Mouse (Mus musculus): ENCODE measurements around the gene Ppm1m. TPM values are rescaled to one million over a fixed set of nuclear protein-coding genes. Genes with fewer than 3 reads are reported as not detected.
A peak's percentile ranks its signal among the peaks of the same experiment; 100 is the strongest.

Gene Ppm1m
- polyA plus RNA-seq, 1 experiment, result 20.2 TPM

DNA sequence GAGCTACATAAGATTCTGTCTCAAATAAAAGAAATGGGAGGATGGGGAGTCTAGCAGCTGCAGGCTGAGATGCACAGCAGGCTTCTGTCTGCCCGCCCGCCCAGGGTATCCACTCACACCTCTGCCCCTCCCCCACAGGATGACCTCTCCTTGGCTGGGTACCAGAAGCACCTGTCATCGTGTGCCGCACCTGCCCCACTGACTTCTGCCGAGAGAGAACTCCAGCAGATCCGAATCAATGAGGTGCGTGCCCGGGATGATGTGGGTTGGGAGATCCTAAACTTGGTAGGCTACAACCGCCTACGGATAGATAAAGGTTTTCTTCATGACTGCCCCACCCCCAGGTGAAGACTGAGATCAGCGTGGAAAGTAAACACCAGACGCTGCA is 13.0 kb upstream of the Ppm1m start:
- TF ChIP-seq E2F4 (IDR thresholded peaks at IDR 0.05; ENCODE audit: insufficient read depth) (no peak), CEBPB (IDR thresholded peaks at IDR 0.05; ENCODE audit: insufficient read depth, poor library complexity, severe bottlenecking) (no peak), REST (IDR thresholded peaks at IDR 0.05; ENCODE audit: insufficient read depth, insufficient read length) (no peak), MYOD1 (IDR thresholded peaks at IDR 0.05; ENCODE audit: control insufficient read depth in 1 of 3, insufficient read length in 2 of 3, low read depth in 2 of 3) (no peak), POLR2AphosphoS2 (IDR thresholded peaks at IDR 0.05; ENCODE audit: insufficient read length, low read depth) (no peak), TCF12 (IDR thresholded peaks at IDR 0.05; ENCODE audit: insufficient read depth, poor library complexity, severe bottlenecking) (no peak), SRF (IDR thresholded peaks at IDR 0.05; ENCODE audit: control insufficient read depth, insufficient read length, low read depth) (no peak), TCF3 (IDR thresholded peaks at IDR 0.05; ENCODE audit: insufficient read length, low read depth) (no peak), MYOG (IDR thresholded peaks at IDR 0.05; ENCODE audit: control insufficient read depth in 1 of 3, insufficient read depth in 1 of 3, insufficient read length in 2 of 3, low read depth in 2 of 3) (no peak), MAX (IDR thresholded peaks at IDR 0.05; ENCODE audit: low read depth) (no peak), USF1 (IDR thresholded peaks at IDR 0.05; ENCODE audit: low read depth) (no peak), POLR2A (IDR thresholded peaks at IDR 0.05; ENCODE audit: insufficient read length, low read depth) (no peak)
- Histone ChIP-seq H3K4me3 (no peak overlapping the region), H3K4me2 (ENCODE audit: low read depth) (no peak overlapping the region), H3K79me2 (ENCODE audit: control insufficient read depth, insufficient read depth) (peaks cover 6% of the 10 kb centered on the region), H3ac (ENCODE audit: control insufficient read depth, insufficient read length) (no peak overlapping the region), H3K36me3 (ENCODE audit: control insufficient read depth, insufficient read depth) (peaks cover 4% of the 10 kb centered on the region), H3K27me3 (ENCODE audit: control insufficient read depth, insufficient read depth, insufficient read length) (no peaks in the 10 kb centered on the region)

DNA sequence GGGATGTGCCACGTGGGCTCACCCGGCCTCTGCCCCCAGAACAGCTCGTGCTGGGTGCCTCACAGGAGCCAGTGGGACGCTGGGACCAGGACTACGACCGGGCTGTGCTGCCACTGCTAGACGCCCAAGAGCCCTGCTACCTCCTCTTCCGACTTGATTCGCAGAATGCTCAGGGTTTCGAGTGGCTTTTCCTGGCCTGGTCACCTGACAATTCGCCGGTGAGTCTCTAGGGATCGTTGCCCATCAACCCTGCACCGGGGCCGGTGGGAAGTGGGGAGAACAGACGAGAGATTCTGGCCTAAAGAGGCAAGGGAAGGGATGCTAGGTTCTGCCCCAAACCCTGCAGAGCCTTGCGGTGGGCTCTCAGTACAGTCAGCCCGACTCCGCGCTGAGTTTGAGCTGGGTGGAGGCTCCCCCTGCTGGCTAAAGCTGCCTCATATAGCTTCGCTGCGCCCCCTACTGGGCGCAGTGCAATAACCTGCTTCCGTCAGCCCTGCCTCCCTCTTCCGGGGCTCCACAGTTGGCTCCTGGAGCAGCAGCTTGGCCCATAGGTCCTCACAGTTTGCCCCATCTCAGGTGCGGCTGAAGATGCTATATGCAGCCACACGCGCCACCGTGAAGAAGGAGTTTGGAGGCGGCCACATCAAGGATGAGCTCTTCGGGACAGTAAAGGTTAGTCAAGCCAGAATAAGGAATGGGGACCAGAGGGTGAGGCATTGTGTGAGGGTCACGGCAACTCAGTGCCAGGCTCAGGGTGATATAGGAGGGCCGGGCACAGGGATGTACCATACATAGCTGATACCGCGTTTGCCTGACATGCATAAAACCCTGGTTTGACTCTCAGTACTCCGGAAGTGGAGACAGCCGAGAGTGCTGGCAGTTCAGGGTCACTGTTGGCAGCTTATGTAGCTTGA is 12.4 kb upstream of the Ppm1m start:
- no peaks in the 10 kb centered on the region for H3K27me3 ChIP-seq (ENCODE audit: control insufficient read depth, insufficient read depth, insufficient read length)
- H3K79me2 ChIP-seq (ENCODE audit: control insufficient read depth, insufficient read depth), result peaks cover 12% of the 10 kb centered on the region
- peak overlapping the region; percentile 39 for H3K4me2 ChIP-seq (ENCODE audit: low read depth)
- peaks cover 4% of the 10 kb centered on the region for H3K36me3 ChIP-seq (ENCODE audit: control insufficient read depth, insufficient read depth)
- H3ac ChIP-seq (ENCODE audit: control insufficient read depth, insufficient read length), result no peak overlapping the region
- TF ChIP-seq MAX (IDR thresholded peaks at IDR 0.05; ENCODE audit: low read depth), result no peak
- TF ChIP-seq USF1 (IDR thresholded peaks at IDR 0.05; ENCODE audit: low read depth), result no peak
- no peak for TF ChIP-seq POLR2AphosphoS2 (IDR thresholded peaks at IDR 0.05; ENCODE audit: insufficient read length, low read depth)
- no peak for TF ChIP-seq CEBPB (IDR thresholded peaks at IDR 0.05; ENCODE audit: insufficient read depth, poor library complexity, severe bottlenecking)
- no peak for TF ChIP-seq POLR2A (IDR thresholded peaks at IDR 0.05; ENCODE audit: insufficient read length, low read depth)
- no peak for TF ChIP-seq TCF12 (IDR thresholded peaks at IDR 0.05; ENCODE audit: insufficient read depth, poor library complexity, severe bottlenecking)
- TF ChIP-seq MYOG (IDR thresholded peaks at IDR 0.05; ENCODE audit: control insufficient read depth in 1 of 3, insufficient read depth in 1 of 3, insufficient read length in 2 of 3, low read depth in 2 of 3), result no peak
- H3K4me3 ChIP-seq, result no peak overlapping the region

GRCm38 (mm10) chr9:106210853-106211609 is 11.5 kb upstream of the Ppm1m start:
- H3K4me2 ChIP-seq (ENCODE audit: low read depth), result no peak overlapping the region
- no peak overlapping the region for H3K4me3 ChIP-seq
- H3K36me3 ChIP-seq (ENCODE audit: control insufficient read depth, insufficient read depth), result peaks cover 4% of the 10 kb centered on the region
- H3ac ChIP-seq (ENCODE audit: control insufficient read depth, insufficient read length), result no peak overlapping the region
- peaks cover 12% of the 10 kb centered on the region for H3K79me2 ChIP-seq (ENCODE audit: control insufficient read depth, insufficient read depth)
- no peaks in the 10 kb centered on the region for H3K27me3 ChIP-seq (ENCODE audit: control insufficient read depth, insufficient read depth, insufficient read length)
- TF ChIP-seq POLR2A (IDR thresholded peaks at IDR 0.05; ENCODE audit: insufficient read length, low read depth), result no peak
- TF ChIP-seq TCF12 (IDR thresholded peaks at IDR 0.05; ENCODE audit: insufficient read depth, poor library complexity, severe bottlenecking), result no peak
- no peak for TF ChIP-seq MYOG (IDR thresholded peaks at IDR 0.05; ENCODE audit: control insufficient read depth in 1 of 3, insufficient read depth in 1 of 3, insufficient read length in 2 of 3, low read depth in 2 of 3)
- no peak for TF ChIP-seq CEBPB (IDR thresholded peaks at IDR 0.05; ENCODE audit: insufficient read depth, poor library complexity, severe bottlenecking)
- no peak for TF ChIP-seq MYOD1 (IDR thresholded peaks at IDR 0.05; ENCODE audit: control insufficient read depth in 1 of 3, insufficient read length in 2 of 3, low read depth in 2 of 3)
- TF ChIP-seq USF1 (IDR thresholded peaks at IDR 0.05; ENCODE audit: low read depth), result no peak
- TF ChIP-seq POLR2AphosphoS2 (IDR thresholded peaks at IDR 0.05; ENCODE audit: insufficient read length, low read depth), result no peak
- TF ChIP-seq SRF (IDR thresholded peaks at IDR 0.05; ENCODE audit: control insufficient read depth, insufficient read length, low read depth), result no peak
- no peak for TF ChIP-seq E2F4 (IDR thresholded peaks at IDR 0.05; ENCODE audit: insufficient read depth)
- no peak for TF ChIP-seq REST (IDR thresholded peaks at IDR 0.05; ENCODE audit: insufficient read depth, insufficient read length)

DNA sequence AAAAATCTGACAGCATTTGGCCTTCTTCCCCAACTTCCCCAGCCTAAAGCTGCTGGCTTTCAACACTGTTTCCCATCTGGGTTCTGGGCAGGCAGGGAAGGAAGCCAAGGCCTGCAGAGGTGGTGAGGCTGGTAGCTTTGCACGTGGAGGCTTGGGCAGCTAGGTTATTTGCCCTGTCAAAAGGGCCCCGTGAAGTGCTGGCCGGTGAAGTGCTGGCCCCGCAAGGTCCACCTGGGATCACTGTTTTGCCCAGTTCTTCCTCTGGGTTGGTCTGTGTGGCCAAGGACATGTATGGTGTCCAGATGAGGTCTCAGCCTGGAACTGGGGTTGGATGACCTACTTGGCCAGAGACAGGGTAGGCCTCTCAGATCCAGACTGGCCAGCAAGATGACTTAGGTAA is 10.4 kb upstream of the Ppm1m start:
- TF ChIP-seq POLR2A (IDR thresholded peaks at IDR 0.05; ENCODE audit: insufficient read length, low read depth) (no peak), POLR2AphosphoS2 (IDR thresholded peaks at IDR 0.05; ENCODE audit: insufficient read length, low read depth) (no peak), CEBPB (IDR thresholded peaks at IDR 0.05; ENCODE audit: insufficient read depth, poor library complexity, severe bottlenecking) (no peak), MYOD1 (IDR thresholded peaks at IDR 0.05; ENCODE audit: control insufficient read depth in 1 of 3, insufficient read length in 2 of 3, low read depth in 2 of 3) (no peak), E2F4 (IDR thresholded peaks at IDR 0.05; ENCODE audit: insufficient read depth) (no peak), USF1 (IDR thresholded peaks at IDR 0.05; ENCODE audit: low read depth) (no peak), SRF (IDR thresholded peaks at IDR 0.05; ENCODE audit: control insufficient read depth, insufficient read length, low read depth) (no peak), MYOG (IDR thresholded peaks at IDR 0.05; ENCODE audit: control insufficient read depth in 1 of 3, insufficient read depth in 1 of 3, insufficient read length in 2 of 3, low read depth in 2 of 3) (no peak)
- no peak overlapping the region for H3K4me3 ChIP-seq

More for the DNA sequence above, 10.4 kb upstream of the Ppm1m start:
- Histone ChIP-seq H3K36me3 (ENCODE audit: control insufficient read depth, insufficient read depth) (peaks cover 4% of the 10 kb centered on the region), H3ac (ENCODE audit: control insufficient read depth, insufficient read length) (no peak overlapping the region), H3K4me2 (ENCODE audit: low read depth) (no peak overlapping the region), H3K27me3 (ENCODE audit: control insufficient read depth, insufficient read depth, insufficient read length) (no peaks in the 10 kb centered on the region), H3K79me2 (ENCODE audit: control insufficient read depth, insufficient read depth) (peaks cover 12% of the 10 kb centered on the region)

Measured in myocyte (in vitro differentiated cells).